Mouse (Mus musculus) E14TG2a.4 (cell line): ENCODE measurements around the gene Cntnap1.

Experiments used
- CTCF ChIP-seq: conservative IDR thresholded peaks from 2 replicates; pipeline ENCODE4 v1.5.1; 2014; ENCODE audit warnings: low read length
- NANOG ChIP-seq: IDR thresholded peaks from 2 replicates; pipeline ENCODE4 v1.6.1; 2014; ENCODE audit warnings: borderline replicate concordance, low read length, mixed read lengths
- POU5F1 ChIP-seq: IDR thresholded peaks from 2 replicates; pipeline ENCODE4 v1.6.1; 2014; ENCODE audit warnings: low read length, borderline replicate concordance

GRCm38 (mm10) chr11:101170354-101170810 lies at the start of gene Cntnap1:
- no peak for TF ChIP-seq CTCF
- no peak for TF ChIP-seq NANOG
- TF ChIP-seq POU5F1 = no peak
